Mouse (Mus musculus) bone marrow, adult 2 months (tissue): ENCODE measurements around the gene Mdc1. TPM values are rescaled to one million over a fixed set of nuclear protein-coding genes. Genes with fewer than 3 reads are reported as not detected.

Experiments used
- H3K27ac ChIP-seq: fragments of 200-500 bp; 2 replicates; pipeline ENCODE4 v1.5.1; 2012; ENCODE audit warnings: low read depth, mild to moderate bottlenecking, control low read depth, inconsistent platforms, low read length; ENCODE audit not compliant: control insufficient read depth, poor library complexity, insufficient read depth
- H3K4me1 ChIP-seq: fragments of 200-500 bp; 2 replicates; pipeline ENCODE4 v1.6.1; 2011; ENCODE audit warnings: low read length; ENCODE audit not compliant: control insufficient read depth, insufficient read depth
- H3K4me3 ChIP-seq: fragments of 200-500 bp; replicated peaks from 2 replicates; pipeline ENCODE3; 2011; ENCODE audit warnings: mild to moderate bottlenecking, low read depth, low read length, control low read depth; ENCODE audit not compliant: control insufficient read depth
- CTCF ChIP-seq: fragments of 200-500 bp; IDR thresholded peaks from 2 replicates; pipeline ENCODE4 v1.5.1; 2011; ENCODE audit warnings: low read length, control low read depth; ENCODE audit not compliant: control insufficient read depth, insufficient read depth
- POLR2A ChIP-seq: fragments of 200-500 bp; IDR thresholded peaks from 2 replicates; pipeline ENCODE4 v1.6.1; 2011; ENCODE audit warnings: low read depth, mild to moderate bottlenecking, control low read depth, low read length, borderline replicate concordance; ENCODE audit not compliant: control insufficient read depth
- WGBS: fragments of 180-500 bp; shearing (Covaris S2); methylation state at CpG from one replicate; pipeline ENCODE4 v1.1.7; 2018; 5-methylcytosine and 5-hydroxymethylcytosine counted together
- polyA plus RNA-seq: library from polyadenylated mRNA; stranded (reverse); fragments of >200 nt; gene quantifications from 2 replicates; pipeline ENCODE4 v1.2.4, GENCODE M21; 2011; ENCODE audit warnings: low replicate concordance; ENCODE audit not compliant: missing spikeins, insufficient read depth, insufficient read length

The Mdc1 gene
- polyA plus RNA-seq, result 17.2 and 24.2 TPM in 2 replicates

- TF ChIP-seq POLR2A (peak; percentile 81), CTCF (no peak)
- H3K4me3 ChIP-seq, result peak within 1 kb of the TSS; percentile 71
- WGBS, result under 1% methylated on average over 59 of the region's 59 CpGs
These were observed at the start of gene Mdc1 for GRCm38 (mm10) chr17:35841076-35841950. TSS of gene Mdc1 (plus strand) at chr17:35841515.

GRCm38 (mm10) chr17:35792837-35793236, 48.5 kb upstream of the Mdc1 start:
- no peak overlapping the region for H3K4me3 ChIP-seq
- no peaks in the 10 kb centered on the region for H3K4me1 ChIP-seq
- no peak overlapping the region for H3K27ac ChIP-seq
- WGBS, result 74% methylated on average over 2 of the region's 2 CpGs
- no peak for TF ChIP-seq POLR2A
- no peak for TF ChIP-seq CTCF

More at GRCm38 (mm10) chr17:35841076-35841950, at the start of gene Mdc1:
- peaks cover 1% of the 10 kb centered on the region; the same call in 1 of the 2 replicates for H3K4me1 ChIP-seq
- H3K27ac ChIP-seq, result peak within 1 kb of the TSS; percentile 74

DNA sequence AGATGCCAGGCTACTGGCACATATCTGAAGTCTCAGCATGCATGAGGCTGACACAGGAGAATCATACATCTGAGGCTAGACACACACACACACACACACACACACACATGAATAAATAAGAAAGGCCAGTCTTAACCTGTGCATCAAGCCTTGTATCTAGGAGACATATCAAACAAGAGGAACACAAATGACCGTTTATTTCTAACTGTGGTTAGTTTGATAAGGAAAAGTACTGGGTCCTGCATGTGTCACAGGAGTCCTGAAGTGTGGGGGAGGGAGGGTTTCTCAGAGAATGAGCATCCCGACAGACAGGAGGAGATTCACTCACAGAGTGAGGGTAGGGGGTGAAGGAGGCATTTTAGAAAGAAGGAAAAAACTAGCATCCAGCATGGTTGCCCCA, 46.2 kb upstream of the Mdc1 start:
- 21% methylated on average over 2 of the region's 2 CpGs for whole genome bisulfite sequencing
- Histone ChIP-seq H3K4me3 (no peak overlapping the region), H3K27ac (no peak overlapping the region), H3K4me1 (peaks cover 1% of the 10 kb centered on the region)
- TF ChIP-seq POLR2A, result no peak
- TF ChIP-seq CTCF, result no peak

GRCm38 (mm10) chr17:35795656-35796055, 45.7 kb upstream of the Mdc1 start:
- 77% methylated on average over 6 of the region's 6 CpGs for WGBS
- TF ChIP-seq CTCF (no peak), POLR2A (no peak)
- 0 out of 2 replicates have a peak overlapping the region, but pooled peaks have one; percentile 27 for H3K27ac ChIP-seq
- peaks cover 1% of the 10 kb centered on the region for H3K4me1 ChIP-seq
- no peak overlapping the region for H3K4me3 ChIP-seq

DNA sequence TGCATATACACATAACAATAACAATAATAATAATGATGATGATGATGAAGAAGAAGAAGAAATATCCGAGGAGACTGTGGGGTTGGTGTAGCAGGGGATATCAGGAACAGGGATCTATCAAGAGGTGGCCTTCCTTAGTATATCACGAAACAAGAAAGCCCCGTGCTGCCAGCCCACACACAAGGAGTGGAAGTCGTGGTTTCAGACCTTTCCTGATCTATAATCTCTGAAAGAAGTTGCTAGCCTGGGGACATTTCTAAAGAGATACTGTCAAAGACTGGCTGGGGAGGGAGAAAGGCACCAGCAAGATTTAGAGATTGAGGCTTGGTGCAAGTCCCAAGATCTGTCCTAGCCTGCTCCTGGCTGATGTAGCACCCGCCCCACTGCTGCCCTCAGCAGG, 44.5 kb upstream of the Mdc1 start:
- Histone ChIP-seq H3K27ac (no peak overlapping the region), H3K4me1 (peaks cover 1% of the 10 kb centered on the region), H3K4me3 (no peak overlapping the region)
- TF ChIP-seq POLR2A, result no peak
- TF ChIP-seq CTCF, result no peak
- 16% methylated on average over 5 of the region's 5 CpGs for WGBS

DNA sequence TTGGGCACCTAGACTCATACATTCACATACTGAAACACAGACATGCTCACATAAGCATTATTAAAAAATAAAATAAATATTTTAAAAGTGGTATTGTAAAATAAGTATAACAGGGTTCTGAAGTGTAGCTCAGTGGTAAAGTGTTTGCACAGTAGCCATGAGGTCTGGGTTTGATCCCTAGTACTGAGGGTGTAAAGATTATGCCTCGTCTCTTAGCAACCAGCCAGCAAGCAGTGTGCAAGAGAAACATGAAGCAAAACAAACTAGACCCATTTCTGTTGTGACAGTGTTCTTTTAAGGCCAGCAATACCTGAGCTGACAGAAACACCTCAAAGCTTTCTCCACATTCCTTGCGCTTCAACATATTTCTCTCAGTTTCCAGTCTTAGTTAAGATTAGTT, 40.4 kb upstream of the Mdc1 start:
- no peak overlapping the region for H3K4me3 ChIP-seq
- TF ChIP-seq POLR2A (no peak), CTCF (no peak)
- WGBS, result 71% methylated on average over 2 of the region's 2 CpGs

GRCm38 (mm10) chr17:35803020-35803419, 38.3 kb upstream of the Mdc1 start:
- H3K4me1 ChIP-seq, result peaks cover 1% of the 10 kb centered on the region
- TF ChIP-seq CTCF, result no peak
- 75% methylated on average over 6 of the region's 6 CpGs for WGBS
- no peak overlapping the region for H3K27ac ChIP-seq
- H3K4me3 ChIP-seq, result no peak overlapping the region

More for the DNA sequence above, 40.4 kb upstream of the Mdc1 start:
- Histone ChIP-seq H3K4me1 (peaks cover 1% of the 10 kb centered on the region), H3K27ac (no peak overlapping the region)

GRCm38 (mm10) chr17:35803858-35804399, 37.4 kb upstream of the Mdc1 start:
- no peak for TF ChIP-seq CTCF
- no peak for TF ChIP-seq POLR2A
- H3K4me3 ChIP-seq, result no peak overlapping the region
- peaks cover 1% of the 10 kb centered on the region for H3K4me1 ChIP-seq
- H3K27ac ChIP-seq, result no peak overlapping the region
- 79% methylated on average over 4 of the region's 4 CpGs for WGBS
